Mouse (Mus musculus) cerebellum, postnatal 25 days (tissue): ENCODE measurements around the gene Hspa1l.
A peak's percentile ranks its signal among the peaks of the same experiment; 100 is the strongest.
"Not testable (repeated sequence)": the region's sequence is repeated elsewhere in the genome, so short reads cannot be mapped to it uniquely, and the experiment has no call there.

Experiments
- DNase-seq, 2 experiments: peaks; one replicate each; pipeline ENCODE4 v3.0.0; 2021; ENCODE audit warnings: mixed read lengths in 2 of 2

Hspa1l gene

DNA sequence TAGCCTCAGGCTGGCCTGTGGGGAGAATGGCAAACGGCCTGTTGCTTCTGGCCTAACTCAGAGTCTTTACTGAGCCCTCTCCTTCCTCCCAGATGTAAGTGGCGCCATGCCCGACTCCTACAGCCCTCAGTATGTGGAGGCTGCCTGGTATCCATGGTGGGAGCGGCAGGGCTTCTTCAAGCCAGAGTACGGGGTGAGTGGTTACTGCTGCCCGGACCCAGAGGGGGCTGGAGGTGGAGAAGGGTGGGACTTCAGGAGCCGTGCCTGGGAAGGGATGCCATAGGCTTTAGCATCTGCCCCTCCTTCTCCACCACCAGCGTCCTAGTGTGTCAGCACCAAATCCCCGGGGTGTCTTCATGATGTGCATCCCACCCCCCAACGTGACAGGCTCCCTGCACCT, 32.7 kb downstream of the Hspa1l start:
- peak in 1 of 2 experiments; percentile 18 for DNase-seq

DNA sequence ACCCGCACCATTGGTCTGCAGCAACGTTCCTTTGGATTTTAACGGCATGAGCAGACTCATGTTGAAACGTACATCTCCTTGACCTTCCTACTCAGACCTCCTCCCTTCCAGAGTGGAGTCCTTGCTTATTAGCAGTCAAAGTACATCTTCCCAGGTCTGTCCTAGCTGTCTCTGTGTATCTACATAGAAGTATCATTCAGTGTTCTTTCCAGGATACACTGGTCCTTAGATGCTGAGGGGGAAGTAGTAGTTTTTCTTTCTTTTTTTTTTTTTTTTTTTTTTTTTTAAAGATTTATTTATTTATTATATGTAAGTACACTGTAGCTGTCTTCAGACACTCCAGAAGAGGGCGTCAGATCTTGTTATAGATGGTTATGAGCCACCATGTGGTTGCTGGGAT, 33.4 kb downstream of the Hspa1l start:
- not testable (repeated sequence) for DNase-seq

DNA sequence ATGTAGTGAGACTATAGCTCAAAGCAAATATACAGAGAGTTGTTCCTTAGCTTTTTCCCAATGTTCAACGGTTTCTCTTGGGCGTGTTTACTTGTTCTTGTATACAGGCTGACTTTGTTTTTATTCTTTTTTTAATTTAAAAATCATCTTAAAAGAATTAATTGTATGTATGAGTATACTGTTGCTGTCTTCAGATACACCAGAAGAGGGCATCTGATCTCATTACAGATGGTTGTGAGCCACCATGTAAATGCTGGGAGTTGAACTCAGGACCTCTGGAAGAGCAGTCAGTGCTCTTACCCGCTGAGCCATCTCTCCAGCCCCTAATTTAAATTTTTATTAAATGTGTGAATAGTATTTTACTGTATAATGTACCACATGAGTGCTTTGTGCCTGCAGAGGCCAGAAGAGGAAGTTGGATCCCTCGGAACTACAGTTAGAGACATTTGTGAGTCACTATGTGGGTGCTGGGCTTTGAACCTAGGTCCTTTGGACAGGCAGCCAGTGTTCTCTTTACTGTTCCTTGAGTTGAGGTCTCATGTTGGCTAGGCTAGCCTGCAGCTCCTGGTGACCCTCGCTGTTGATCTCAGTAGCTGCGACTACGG, 35.0 kb downstream of the Hspa1l start:
- DNase-seq, result peak in 1 of 2 experiments; percentile 4

DNA sequence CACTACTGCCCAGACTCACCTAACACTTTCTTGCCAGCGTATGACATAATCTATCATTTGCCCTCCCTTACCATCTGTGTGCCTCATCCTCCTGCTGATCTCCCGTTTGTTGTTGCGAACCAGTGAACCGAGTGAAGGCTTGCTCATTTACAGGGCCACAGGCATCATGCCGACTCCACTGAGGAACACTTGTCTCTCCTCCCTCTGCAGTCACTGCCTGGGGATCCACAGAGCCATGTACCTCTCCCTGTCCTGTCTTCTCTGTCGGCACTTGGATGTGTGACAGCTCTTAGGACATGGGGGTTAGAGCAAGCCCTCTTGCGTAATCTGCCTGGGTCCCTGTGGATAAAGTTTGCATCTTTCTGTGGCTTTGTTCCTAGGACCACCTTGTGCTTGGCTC, 37.1 kb downstream of the Hspa1l start:
- peak; percentile 83 to 87 for DNase-seq

DNA sequence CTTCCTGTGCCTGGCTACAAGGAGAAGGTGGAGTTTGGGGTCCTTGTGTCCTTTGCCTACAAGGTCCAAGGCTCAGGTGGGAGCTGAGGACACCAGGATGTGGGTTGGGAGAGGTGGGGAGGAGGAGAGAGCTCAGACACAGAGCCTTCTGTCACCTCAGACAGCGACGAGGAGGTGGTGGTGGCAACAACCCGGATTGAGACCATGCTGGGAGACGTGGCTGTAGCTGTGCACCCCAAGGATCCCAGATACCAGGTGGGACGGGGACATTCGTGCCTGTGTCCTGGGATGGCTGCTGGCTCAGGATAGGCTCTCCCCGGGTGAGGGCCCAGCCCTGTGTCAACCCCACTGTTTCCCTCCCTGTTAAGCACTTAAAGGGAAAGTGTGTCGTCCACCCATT, 38.9 kb downstream of the Hspa1l start:
- peak; percentile 10 to 17 for DNase-seq

DNA sequence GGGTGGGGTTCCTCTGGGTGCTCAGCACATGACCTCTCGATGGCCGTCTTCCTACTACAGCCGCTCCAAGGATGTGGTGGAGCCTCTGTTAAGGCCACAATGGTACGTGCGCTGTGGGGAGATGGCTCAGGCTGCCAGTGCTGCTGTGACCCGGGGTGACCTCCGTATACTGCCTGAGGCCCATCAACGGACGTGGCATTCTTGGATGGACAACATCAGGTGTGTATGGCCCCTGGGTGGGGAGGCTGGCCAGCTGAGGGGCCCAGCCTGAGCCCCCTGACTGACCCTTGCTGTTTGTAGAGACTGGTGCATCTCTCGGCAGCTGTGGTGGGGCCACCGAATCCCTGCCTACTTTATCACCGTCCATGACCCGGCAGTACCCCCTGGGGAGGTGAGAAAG, 39.9 kb downstream of the Hspa1l start:
- peak in 1 of 2 experiments; percentile 16 for DNase-seq

DNA sequence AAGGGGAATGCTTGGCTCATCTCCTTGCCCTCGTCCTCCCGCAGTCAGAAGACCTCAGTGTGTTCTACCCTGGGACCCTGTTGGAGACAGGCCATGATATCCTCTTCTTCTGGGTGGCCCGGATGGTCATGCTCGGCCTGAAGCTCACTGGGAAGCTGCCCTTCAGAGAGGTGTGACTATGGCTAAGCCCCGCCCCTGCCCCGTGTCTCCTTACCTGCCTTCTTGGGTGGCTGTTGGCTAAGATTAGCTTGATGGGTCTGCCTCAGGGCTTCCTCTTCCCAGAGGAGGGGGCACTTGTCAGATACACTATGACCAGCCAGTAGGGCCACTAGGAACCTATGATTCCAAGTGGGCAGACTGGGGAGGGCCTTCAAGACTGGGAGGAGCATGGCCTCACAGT, 40.7 kb downstream of the Hspa1l start:
- DNase-seq, result peak in 1 of 2 experiments; percentile 25

DNA sequence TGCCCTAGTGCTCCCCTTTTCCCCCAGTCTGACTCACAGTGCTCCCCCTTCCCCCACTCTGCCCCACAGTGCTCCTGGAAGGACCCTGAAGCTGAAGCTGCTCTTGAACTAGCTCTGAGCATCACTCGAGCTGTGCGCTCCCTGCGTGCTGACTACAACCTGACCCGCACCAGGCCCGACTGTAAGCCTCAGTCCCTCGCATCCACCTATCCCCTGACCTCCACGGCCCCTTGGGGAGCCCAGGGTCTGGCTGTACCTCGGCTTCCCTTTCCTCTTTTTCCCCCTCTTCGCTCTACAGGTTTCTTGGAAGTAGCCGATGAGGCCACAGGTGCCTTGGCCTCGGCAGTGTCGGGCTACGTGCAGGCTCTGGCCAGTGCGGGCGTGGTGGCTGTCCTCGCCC, 42.8 kb downstream of the Hspa1l start:
- DNase-seq, result peak in 1 of 2 experiments; percentile 27

DNA sequence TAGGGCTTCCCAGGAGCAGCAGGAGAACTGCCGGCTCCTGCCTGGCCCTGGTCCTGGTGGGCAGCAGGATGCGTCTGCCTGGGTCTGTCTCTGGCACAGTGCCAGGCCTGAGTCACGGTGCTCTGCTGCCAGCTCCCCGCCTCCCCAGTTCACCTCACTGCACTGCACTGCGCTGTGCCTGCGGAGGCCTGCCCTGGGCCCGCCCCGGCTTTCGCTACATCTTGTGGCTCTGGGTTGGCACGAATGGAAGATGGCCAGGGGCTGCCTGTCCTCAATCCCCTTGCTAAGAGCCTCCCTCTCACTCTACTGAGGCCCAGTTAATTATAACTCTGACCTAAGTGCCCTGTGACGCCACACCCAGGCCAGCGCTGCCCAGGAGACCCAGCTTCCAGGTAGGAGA, 43.9 kb downstream of the Hspa1l start, which contains the start of gene Vwa7:
Gene Vwa7, plus strand, starts transcription at position 204 of the 400 bp plus-strand sequence.
- DNase-seq, result peak; percentile 91 to 92

DNA sequence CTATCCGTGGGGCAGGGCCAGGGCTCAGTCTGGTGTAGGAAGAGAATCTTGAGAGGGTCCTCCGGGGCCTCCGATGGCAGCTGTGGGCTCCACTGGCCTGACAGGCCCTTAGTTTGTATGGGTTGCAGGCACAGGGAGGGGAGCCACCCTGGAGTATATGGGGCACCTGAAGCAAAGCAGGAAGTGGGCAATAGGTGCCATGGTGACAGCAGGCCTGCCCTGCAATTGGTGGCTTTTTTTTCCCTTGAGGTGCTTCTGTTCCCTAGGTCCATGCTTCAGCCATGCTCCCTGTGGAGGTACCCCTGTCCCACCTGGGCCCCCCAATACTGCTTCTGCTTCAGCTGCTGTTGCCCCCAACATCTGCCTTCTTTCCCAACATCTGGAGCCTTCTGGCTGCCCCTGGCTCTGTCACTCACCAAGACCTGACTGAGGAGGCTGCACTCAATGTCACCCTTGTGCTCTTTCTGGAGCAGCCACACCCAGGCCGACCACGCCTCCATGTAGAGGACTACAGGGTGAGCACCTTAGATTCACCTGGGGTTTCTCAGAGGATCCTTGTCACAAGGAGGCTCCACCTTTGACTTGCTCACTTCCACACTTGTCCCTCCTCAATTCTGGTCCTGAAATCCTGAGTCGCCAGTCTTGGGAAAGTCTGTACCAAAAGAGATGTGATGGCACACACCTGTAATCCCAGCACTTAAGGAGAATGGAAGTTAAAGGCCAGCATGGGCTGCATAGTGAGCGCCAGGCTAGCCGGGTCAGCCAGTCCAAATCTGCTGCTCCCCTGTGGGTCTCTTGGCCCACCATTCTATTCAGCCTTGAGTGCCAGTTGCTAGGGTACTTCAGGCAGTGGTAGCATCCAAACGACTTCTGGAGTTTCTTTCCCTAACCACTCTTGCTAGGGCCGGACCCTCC, 44.5 kb downstream of the Hspa1l start:
- DNase-seq, result peak in 1 of 2 experiments; percentile 34

DNA sequence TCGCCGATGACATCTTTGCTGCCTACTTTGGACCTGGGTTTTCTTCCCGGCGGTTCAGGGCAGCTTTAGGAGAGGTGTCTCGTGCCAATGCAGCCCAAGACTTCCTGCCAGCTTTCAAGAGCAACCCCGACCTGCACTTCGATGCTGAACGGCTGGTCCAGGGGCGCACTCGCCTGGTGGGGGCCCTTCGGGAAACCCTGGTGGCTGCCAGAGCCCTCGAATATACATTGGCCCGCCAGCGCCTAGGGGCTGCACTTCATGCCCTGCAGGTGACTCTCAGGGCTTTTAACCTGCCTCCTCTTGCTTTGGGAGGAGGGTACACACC, 45.2 kb downstream of the Hspa1l start:
- peak in 1 of 2 experiments; percentile 44 for DNase-seq

DNA sequence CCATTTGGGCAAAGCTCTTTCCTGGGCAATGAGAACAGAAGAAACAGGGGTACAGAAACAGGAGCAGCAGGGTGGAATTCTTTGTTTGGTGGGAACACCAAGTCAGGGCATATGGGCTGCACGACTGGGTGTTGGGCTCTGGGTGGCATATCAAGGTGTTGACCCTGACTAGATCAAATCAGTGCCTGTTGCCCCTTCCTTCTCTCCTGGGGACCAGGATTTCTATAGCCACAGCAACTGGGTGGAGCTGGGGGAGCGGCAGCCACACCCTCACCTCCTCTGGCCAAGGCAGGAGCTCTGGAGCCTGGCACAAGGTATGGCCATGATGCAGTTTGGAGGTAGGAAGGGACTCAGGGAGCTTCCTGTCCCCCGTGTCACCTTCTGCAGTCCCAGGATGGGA, 45.7 kb downstream of the Hspa1l start:
- peak in 1 of 2 experiments; percentile 23 for DNase-seq

DNA sequence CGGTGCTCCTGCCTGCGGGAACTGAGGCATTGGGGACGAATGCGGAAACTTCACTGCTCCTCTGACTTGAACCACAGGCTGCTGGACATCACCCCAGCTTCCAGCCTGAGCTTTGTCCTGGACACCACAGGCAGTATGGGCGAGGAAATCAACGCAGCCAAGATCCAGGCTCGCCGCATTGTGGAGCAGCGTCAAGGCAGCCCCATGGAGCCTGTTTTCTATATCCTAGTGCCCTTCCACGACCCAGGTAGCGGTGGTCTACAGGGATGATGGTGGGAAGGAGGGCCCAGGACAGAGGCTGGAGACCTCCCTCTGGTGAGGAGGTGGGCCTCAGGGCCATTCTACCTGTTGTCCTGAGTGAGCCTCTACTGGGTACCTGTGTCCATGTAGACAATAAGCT, 47.4 kb downstream of the Hspa1l start:
- DNase-seq, result peak in 1 of 2 experiments; percentile 25

DNA sequence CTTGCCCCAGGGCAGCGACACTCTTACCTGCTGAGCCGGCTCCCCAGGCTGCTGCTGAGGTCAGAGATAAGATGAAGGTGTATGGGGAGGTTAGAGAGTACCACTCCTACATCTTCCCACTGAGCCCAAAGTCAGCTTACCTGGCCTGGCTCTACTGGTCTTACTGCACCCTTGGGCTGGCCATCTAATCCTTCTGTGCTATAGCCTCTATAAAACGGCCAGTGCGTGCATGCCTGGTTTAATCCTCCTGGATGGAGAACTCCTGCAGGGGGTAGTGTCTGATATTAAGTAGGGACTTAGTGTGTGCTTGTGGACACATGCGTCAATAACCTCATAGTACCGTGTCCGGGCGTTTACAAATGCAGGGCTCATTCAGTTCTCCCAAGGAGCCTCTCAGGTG, 48.0 kb downstream of the Hspa1l start:
- DNase-seq, result peak in 1 of 2 experiments; percentile 23

DNA sequence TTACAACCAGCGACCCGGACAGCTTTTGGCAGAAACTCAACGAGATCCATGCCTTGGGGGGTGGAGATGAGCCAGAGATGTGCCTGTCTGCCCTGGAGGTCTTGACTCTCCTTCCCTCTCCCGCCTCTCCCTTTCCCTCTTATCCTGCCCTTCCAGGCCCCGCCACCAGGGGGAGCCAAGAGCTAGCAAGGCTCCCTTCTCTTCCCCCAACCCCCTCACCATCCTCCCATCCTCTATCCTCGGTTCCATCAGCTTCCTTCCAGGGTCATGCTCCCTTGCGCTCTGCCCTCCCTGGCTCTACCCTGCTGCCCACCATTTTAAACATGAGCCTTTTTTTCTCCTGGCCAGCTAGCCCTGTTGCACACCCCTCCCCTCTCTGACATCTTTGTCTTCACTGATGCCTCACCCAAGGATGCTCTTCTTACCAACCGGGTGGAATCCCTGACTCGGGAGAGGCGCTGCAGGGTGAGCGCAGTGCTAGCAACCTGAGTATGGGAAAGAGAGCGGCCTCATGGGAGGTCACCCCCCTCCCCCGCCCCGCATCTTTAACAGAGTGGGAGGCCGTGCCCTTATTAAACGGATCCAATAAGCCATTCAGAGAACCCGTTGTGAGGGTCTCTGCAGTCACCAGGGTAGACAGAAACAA, 48.8 kb downstream of the Hspa1l start:
- peak; percentile 92 to 94 for DNase-seq

DNA sequence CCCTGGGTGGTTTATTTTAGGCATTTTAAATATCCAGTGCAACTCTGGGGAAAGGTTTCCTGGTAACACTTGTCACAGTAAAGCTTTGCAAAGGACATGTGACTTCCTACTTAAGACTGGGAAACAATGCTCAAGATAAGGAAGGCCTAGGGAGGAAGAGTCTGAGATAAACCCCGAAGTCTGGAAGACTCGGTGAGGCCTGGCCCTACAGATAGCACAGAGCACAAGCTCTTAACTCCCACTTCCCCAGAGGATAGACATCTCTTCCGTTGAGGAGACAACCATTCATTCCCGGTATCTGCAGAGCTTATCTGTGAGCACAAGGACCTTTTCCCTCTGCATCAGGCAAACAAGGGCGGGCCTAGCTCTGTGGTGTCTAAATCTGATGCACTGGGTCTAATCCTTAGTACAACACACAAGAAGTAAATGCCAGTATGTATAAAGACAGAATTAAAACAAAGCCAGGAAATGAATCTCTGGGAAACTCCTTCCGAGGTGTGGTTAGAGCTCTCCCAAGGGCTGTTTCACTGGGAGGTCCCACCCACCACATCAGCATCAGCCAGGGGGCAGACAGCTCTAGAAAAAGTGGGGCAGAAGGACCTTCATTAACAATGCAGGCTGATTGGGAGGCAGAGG, 49.5 kb downstream of the Hspa1l start:
- peak in 1 of 2 experiments; percentile 6 for DNase-seq

DNA sequence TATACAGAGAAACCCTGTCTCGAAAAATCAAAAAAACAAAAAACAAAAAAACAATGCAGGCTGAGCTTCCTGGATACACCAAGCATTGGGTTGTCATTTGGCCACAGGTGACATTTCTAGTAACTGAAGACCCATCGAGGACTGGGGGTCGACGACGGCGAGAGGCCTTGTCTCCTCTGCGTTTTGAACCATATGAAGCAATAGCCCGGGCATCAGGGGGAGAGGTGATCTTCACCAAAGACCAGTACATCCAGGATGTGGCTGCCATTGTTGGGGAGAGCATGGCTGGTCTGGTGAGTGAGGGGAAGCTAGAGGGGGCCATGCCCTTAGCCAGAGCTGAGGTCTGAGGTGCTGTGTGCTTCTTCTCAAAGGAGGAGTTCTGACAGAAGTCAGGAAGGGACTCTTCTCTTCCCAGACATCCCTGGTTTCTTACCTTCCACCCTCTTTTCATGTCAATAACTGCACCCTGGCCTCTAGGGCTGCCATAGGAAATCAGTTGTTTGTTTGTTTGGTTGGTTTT, 50.1 kb downstream of the Hspa1l start:
- DNase-seq, result peak in 1 of 2 experiments; percentile 8

DNA sequence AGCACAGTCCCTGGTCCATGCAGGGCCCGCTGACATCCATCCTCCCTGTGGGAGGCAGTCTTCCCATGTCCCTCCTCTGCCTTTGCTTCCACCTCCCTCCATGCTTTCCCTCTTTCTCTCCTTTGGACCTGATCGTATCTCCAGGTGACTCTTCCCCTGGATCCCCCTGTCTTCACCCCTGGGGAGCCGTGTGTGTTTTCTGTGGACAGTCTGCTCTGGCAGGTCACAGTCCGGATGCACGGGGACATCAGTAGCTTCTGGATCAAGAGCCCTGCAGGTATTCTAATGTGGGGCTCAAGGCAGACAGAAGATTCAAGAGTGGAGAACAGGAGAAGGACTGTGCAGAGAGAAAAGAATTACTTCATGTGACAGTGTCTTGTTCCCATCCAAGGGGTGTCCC, 50.7 kb downstream of the Hspa1l start:
- DNase-seq, result peak in 1 of 2 experiments; percentile 5

DNA sequence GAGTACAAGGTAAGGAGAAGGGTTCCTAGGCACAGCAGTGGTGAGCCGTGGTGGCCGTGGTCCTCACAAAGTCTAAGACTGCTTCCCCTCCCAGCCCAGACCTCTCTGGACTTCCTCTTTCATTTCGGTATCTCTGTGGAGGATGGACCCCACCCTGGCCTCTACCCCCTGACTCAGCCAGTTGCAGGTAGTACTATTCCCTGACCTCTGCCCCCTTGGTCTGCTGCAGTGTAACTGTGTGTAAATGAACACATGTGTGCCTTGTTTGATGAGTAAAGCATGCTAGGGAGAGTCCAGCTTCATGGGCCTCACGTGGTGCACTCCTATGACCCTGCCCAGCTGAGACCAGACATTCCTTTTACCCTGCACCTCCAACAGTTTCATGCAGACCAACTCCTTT, 51.3 kb downstream of the Hspa1l start:
- DNase-seq, result peak in 1 of 2 experiments; percentile 2

DNA sequence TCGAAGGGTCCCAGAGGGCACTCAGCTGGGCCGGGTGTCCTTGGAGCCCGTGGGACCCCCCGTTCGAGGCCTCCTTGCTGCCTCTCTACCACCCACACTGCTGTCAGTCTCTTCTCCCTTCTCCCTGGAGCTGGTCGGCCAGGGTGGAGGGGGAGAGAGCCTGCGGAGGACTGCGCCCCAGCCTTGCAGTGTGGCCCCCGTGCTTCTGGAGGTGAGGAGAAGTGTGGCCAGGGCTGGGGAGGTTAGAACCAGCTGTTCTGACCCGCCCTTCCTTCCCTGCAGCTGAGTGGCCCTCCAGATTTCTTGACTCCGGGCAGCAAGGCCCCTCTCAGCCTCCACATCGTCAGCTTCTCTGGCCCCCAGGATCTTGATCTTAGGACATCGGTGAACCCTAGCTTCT, 51.8 kb downstream of the Hspa1l start:
- DNase-seq, result peak; percentile 9 to 13

DNA sequence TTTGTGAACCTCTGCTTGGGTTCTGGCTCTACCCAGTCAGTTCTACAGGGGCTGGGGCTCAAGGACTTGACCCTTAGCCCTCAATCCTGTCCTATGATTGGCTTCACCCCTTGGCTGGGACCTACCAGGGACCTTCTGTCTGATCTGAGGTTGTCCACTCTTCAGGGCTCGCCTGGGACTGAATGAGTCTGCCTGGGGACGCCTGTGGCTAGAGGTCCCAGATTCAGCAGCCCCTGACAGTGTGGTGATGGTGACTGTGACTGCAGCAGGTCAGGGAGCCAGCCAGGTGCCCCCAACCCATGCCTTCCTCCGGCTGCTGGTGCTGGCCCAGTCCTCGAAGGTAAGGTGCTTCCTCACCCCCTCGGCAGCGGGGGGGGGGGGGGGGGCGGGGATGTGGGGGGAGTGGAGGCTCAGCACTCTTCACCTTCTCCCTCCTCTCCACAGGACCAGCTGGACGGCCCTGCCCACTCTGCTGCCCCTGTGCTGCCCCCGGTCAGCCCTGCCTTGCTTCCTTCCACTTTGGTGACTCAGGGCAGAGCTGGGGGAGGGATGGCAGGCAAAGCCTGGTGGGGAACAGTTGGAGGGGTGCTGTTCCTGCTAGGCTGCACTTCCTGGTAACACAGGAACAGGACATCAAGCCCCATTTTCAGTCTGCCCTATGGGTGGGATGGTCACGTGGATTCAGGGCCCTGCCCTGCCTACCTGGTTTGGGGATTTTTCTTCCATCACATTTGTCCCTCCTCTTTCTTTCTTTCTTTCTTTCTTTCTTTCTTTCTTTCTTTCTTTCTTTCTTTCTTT, 52.4 kb downstream of the Hspa1l start:
- peak in 1 of 2 experiments; percentile 13 for DNase-seq

DNA sequence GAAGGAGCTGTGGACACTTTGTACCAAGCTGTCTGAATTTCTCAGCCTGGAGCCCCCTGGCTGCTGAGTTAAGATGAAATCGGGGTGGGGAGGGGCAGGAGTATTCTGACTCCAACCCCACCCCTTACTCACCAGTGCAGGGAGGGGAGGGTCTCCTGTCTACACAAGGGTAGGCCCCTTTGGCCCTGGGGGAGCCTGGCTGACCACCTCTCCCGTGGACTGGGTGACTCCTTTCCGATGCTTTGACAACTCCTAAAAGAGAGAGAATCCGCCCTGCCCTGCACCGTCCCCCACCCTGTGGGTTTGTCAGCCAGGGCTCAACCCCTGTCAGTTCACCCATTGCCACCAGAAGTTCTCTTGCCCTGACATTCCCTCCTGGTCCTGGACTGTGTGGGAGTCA, 53.7 kb downstream of the Hspa1l start:
- peak in 1 of 2 experiments; percentile 11 for DNase-seq
